Mouse (Mus musculus) lung, postnatal 0 days (tissue): ENCODE results near the gene Adamts20. TPM values are rescaled to one million over a fixed set of nuclear protein-coding genes. Genes with fewer than 3 reads are reported as not detected.
A peak's percentile ranks its signal among the peaks of the same experiment; 100 is the strongest.

Experiments
- ATAC-seq: fragments of 200-750 bp; cut with Nextera tagmentation; 2 replicates; pipeline ENCODE4 v1.8.0; 2017; ENCODE audit warnings: moderate library complexity
- DNase-seq: peaks from one replicate; pipeline ENCODE4 v3.0.0-alpha.2; 2016; ENCODE audit warnings: low spot score
- H3K27ac ChIP-seq: fragments of 300-500 bp; sonication (generic); 2 replicates; pipeline ENCODE4 v1.5.1; 2014; ENCODE audit warnings: antibody characterized with exemption, mild to moderate bottlenecking, low read length, mixed read lengths
- H3K27me3 ChIP-seq: fragments of 300-500 bp; sonication (generic); replicated peaks from 2 replicates; pipeline ENCODE4 v1.6.1; 2014; ENCODE audit warnings: low read length, mixed read lengths; ENCODE audit not compliant: insufficient read depth
- H3K36me3 ChIP-seq: fragments of 300-500 bp; sonication (generic); 2 replicates; pipeline ENCODE4 v1.6.1; 2014; ENCODE audit warnings: low read length, mixed read lengths; ENCODE audit not compliant: insufficient read depth
- H3K4me1 ChIP-seq: fragments of 300-500 bp; sonication (generic); 2 replicates; pipeline ENCODE4 v1.6.1; 2014; ENCODE audit warnings: antibody characterized with exemption, low read depth, low read length, mixed read lengths; ENCODE audit not compliant: insufficient read depth
- H3K4me2 ChIP-seq: fragments of 300-500 bp; sonication (generic); replicated peaks from 2 replicates; pipeline ENCODE4 v1.6.1; 2014; ENCODE audit warnings: low read depth, mild to moderate bottlenecking, low read length, moderate library complexity, mixed read lengths
- H3K4me3 ChIP-seq: fragments of 300-500 bp; sonication (generic); 2 replicates; pipeline ENCODE4 v1.5.1; 2014; ENCODE audit warnings: low read depth, low read length
- H3K9ac ChIP-seq: fragments of 300-500 bp; sonication (generic); replicated peaks from 2 replicates; pipeline ENCODE4 v1.6.1; 2014; ENCODE audit warnings: low read depth, mild to moderate bottlenecking
- H3K9me3 ChIP-seq: fragments of 300-500 bp; sonication (generic); 2 replicates; pipeline ENCODE4 v1.6.1; 2016; ENCODE audit warnings: low read length, mixed read lengths
- CTCF ChIP-seq: IDR thresholded peaks from 2 replicates; pipeline ENCODE4 v1.5.1; 2016; ENCODE audit warnings: antibody characterized with exemption, mild to moderate bottlenecking
- EP300 ChIP-seq: IDR thresholded peaks from 2 replicates; pipeline ENCODE4 v1.6.1; 2016; ENCODE audit warnings: antibody characterized with exemption, mild to moderate bottlenecking, control low read depth
- WGBS: fragments of 180-500 bp; shearing (Covaris S2); extraction: QIAGEN DNeasy Blood & Tissue Kit; methylation state at CpG from one replicate; pipeline ENCODE4 v1.1.7; 2014; 5-methylcytosine and 5-hydroxymethylcytosine counted together
- polyA plus RNA-seq: library from polyadenylated mRNA; unstranded; fragments of >200 nt; fragmentation: Nextera tagmentation; extraction: Ambion mirVana; gene quantifications from 2 replicates; pipeline ENCODE4 v1.2.1, GENCODE M21; 2015

Gene Adamts20
- polyA plus RNA-seq, 1 experiment from 2014 or later, result 0.13 TPM

GRCm38 (mm10) chr15:94417216-94418155 lies 47.7 kb downstream of the Adamts20 start:
- Histone ChIP-seq H3K4me2 (no peak overlapping the region), H3K4me1 (no peaks in the 10 kb centered on the region), H3K9me3 (no peaks in the 10 kb centered on the region), H3K27me3 (no peaks in the 10 kb centered on the region), H3K9ac (no peak overlapping the region), H3K36me3 (no peaks in the 10 kb centered on the region), H3K4me3 (no peak overlapping the region), H3K27ac (no peak overlapping the region)
- WGBS, result 37% methylated on average over 18 of the region's 18 CpGs
- no peak for TF ChIP-seq CTCF
- no peak for TF ChIP-seq EP300
- no peak for ATAC-seq
- DNase-seq, result peak; percentile 22

GRCm38 (mm10) chr15:94409832-94410231 lies 55.4 kb downstream of the Adamts20 start:
- Histone ChIP-seq H3K4me1 (no peaks in the 10 kb centered on the region), H3K9me3 (no peaks in the 10 kb centered on the region), H3K27me3 (no peaks in the 10 kb centered on the region), H3K4me3 (no peak overlapping the region), H3K36me3 (no peaks in the 10 kb centered on the region), H3K27ac (no peak overlapping the region), H3K9ac (no peak overlapping the region), H3K4me2 (no peak overlapping the region)
- TF ChIP-seq EP300 (no peak), CTCF (no peak)
- no peak for ATAC-seq
- WGBS, result 79% methylated on average over 7 of the region's 7 CpGs
- DNase-seq, result no peak

GRCm38 (mm10) chr15:94406364-94406763 lies 58.9 kb downstream of the Adamts20 start:
- 30% methylated on average over 2 of the region's 2 CpGs for whole genome bisulfite sequencing
- H3K27me3 ChIP-seq, result peaks cover 10% of the 10 kb centered on the region

GRCm38 (mm10) chr15:94404071-94404545 lies 61.1 kb downstream of the Adamts20 start:
- no peaks in the 10 kb centered on the region for H3K9me3 ChIP-seq
- no peaks in the 10 kb centered on the region for H3K36me3 ChIP-seq
- no peak overlapping the region; the same call in 1 of the 2 replicates for H3K9ac ChIP-seq
- TF ChIP-seq CTCF (no peak; the same call in 1 of the 2 replicates), EP300 (no peak)
- peak overlapping the region; percentile 47 for H3K4me3 ChIP-seq
- 5% methylated on average over 31 of the region's 65 CpGs for WGBS
- H3K27me3 ChIP-seq, result peaks cover 10% of the 10 kb centered on the region
- H3K4me1 ChIP-seq, result peaks cover 7% of the 10 kb centered on the region; the same call in 1 of the 2 replicates
- DNase-seq, result peak; percentile 61
- H3K27ac ChIP-seq, result no peak overlapping the region
- ATAC-seq, result peak; percentile 94
- H3K4me2 ChIP-seq, result peak overlapping the region; percentile 85

More at GRCm38 (mm10) chr15:94406364-94406763, 58.9 kb downstream of the Adamts20 start:
- ATAC-seq (no peak), DNase-seq (no peak)
- H3K9me3 ChIP-seq, result no peaks in the 10 kb centered on the region
- no peak for TF ChIP-seq CTCF
- TF ChIP-seq EP300, result no peak
- no peak overlapping the region for H3K27ac ChIP-seq
- no peak overlapping the region for H3K9ac ChIP-seq
- H3K36me3 ChIP-seq, result no peaks in the 10 kb centered on the region
- H3K4me3 ChIP-seq, result no peak overlapping the region
- H3K4me2 ChIP-seq, result no peak overlapping the region
- H3K4me1 ChIP-seq, result peaks cover 7% of the 10 kb centered on the region; the same call in 1 of the 2 replicates

GRCm38 (mm10) chr15:94403461-94404070 lies 61.7 kb downstream of the Adamts20 start:
- Histone ChIP-seq H3K4me3 (peak overlapping the region; percentile 47), H3K27ac (no peak overlapping the region), H3K36me3 (no peaks in the 10 kb centered on the region), H3K9ac (no peak overlapping the region; the same call in 1 of the 2 replicates), H3K27me3 (peaks cover 10% of the 10 kb centered on the region), H3K4me1 (peaks cover 7% of the 10 kb centered on the region; the same call in 1 of the 2 replicates), H3K4me2 (peak overlapping the region; percentile 85), H3K9me3 (no peaks in the 10 kb centered on the region)
- DNase-seq (no peak), ATAC-seq (0 out of 2 replicates have a peak, but pooled peaks have one; percentile 11)
- no peak for TF ChIP-seq CTCF
- TF ChIP-seq EP300, result no peak
- 3% methylated on average over 34 of the region's 34 CpGs for WGBS

- no peak overlapping the region for H3K9ac ChIP-seq
Observed at GRCm38 (mm10) chr15:94403018-94403417, 62.2 kb downstream of the Adamts20 start.

More at GRCm38 (mm10) chr15:94403018-94403417, 62.2 kb downstream of the Adamts20 start:
- H3K9me3 ChIP-seq, result no peaks in the 10 kb centered on the region
- WGBS, result 13% methylated on average over 15 of the region's 15 CpGs
- H3K36me3 ChIP-seq, result no peaks in the 10 kb centered on the region
- H3K4me2 ChIP-seq, result peak overlapping the region; percentile 85
- H3K27ac ChIP-seq, result no peak overlapping the region
- H3K27me3 ChIP-seq, result peaks cover 10% of the 10 kb centered on the region
- ATAC-seq (no peak), DNase-seq (no peak)
- TF ChIP-seq EP300 (no peak), CTCF (no peak)
- peaks cover 7% of the 10 kb centered on the region; the same call in 1 of the 2 replicates for H3K4me1 ChIP-seq
- 0 out of 2 replicates have a peak overlapping the region, but pooled peaks have one; percentile 4 for H3K4me3 ChIP-seq
